In genomic region chr3:55780120-55781070, GRCm38 (mm10) we compare ENCODE assay signal across 8 mouse cellular contexts. TPM values are rescaled to one million over a fixed set of nuclear protein-coding genes. Genes with fewer than 3 reads are reported as not detected.
DNase-seq lines count a peak whose midpoint lies in the region; ATAC-seq and TF ChIP-seq lines count a peak whose summit lies in the region.

No protein-coding gene starts in this region.

- peak overlapping the region; percentile 21; the same call in 1 of the 2 replicates for H3K4me2 ChIP-seq in forebrain, postnatal 0 days (ENCODE audit: low read depth)
- H3K4me2 ChIP-seq in intestine, embryonic 15.5 days (replicated peaks) = peak overlapping the region; percentile 39

- H3K27ac ChIP-seq in forebrain, postnatal 0 days (ENCODE audit: low read depth, low read length) = no peak overlapping the region
- H3K27ac ChIP-seq in intestine, embryonic 15.5 days = 0 out of 2 replicates have a peak overlapping the region, but pooled peaks have one; percentile 1

- 0 out of 2 replicates have a peak, but pooled peaks have one; percentile 2 for TF ChIP-seq CTCF in forebrain, postnatal 0 days (IDR thresholded peaks at IDR 0.05; ENCODE audit: low read depth)

- no peak overlapping the region for H3K9ac ChIP-seq in forebrain, postnatal 0 days
- H3K9ac ChIP-seq in intestine, embryonic 15.5 days = no peak overlapping the region

- peak; percentile 46 for ATAC-seq in forebrain, postnatal 0 days
- peak; percentile 52; the same call in 1 of the 2 replicates for ATAC-seq in intestine, embryonic 15.5 days

- peak; percentile 82 for DNase-seq in left cerebral cortex, postnatal 4 days
- no peak for DNase-seq in left cerebral cortex, adult 8-10 months (ENCODE audit: low spot score in 2 of 2)
- peak; percentile 63 to 79 for DNase-seq in cerebellum, adult 18-20 months
- peak; percentile 63 for DNase-seq in forebrain, postnatal 0 days
- DNase-seq in retina, embryonic 14.5 days (ENCODE audit: low spot score) = peak; percentile 80
- no peak for DNase-seq in urinary bladder, postnatal 14 days (ENCODE audit: low spot score)
- no peak for DNase-seq in ovary, postnatal 10 days (ENCODE audit: low spot score)

- peaks cover 36% of the 10 kb centered on the region for H3K27me3 ChIP-seq in forebrain, postnatal 0 days (ENCODE audit: insufficient read depth, low read length)
- H3K27me3 ChIP-seq in intestine, embryonic 15.5 days (replicated peaks) = peaks cover 41% of the 10 kb centered on the region

- peaks cover 11% of the 10 kb centered on the region; the same call in 1 of the 2 replicates for H3K36me3 ChIP-seq in forebrain, postnatal 0 days (ENCODE audit: insufficient read depth)
- no peaks in the 10 kb centered on the region for H3K36me3 ChIP-seq in intestine, embryonic 15.5 days

- no peaks in the 10 kb centered on the region for H3K4me1 ChIP-seq in forebrain, postnatal 0 days (ENCODE audit: insufficient read depth)
- peaks cover 8% of the 10 kb centered on the region for H3K4me1 ChIP-seq in intestine, embryonic 15.5 days (replicated peaks)

- intact Hi-C loops in left cerebral cortex, postnatal 4 days (cut with DNase I) = no loop called here

- H3K9me3 ChIP-seq in forebrain, postnatal 0 days (ENCODE audit: low read length) = no peaks in the 10 kb centered on the region
- H3K9me3 ChIP-seq in intestine, embryonic 15.5 days = no peaks in the 10 kb centered on the region

- no peak overlapping the region for H3K4me3 ChIP-seq in forebrain, postnatal 0 days (ENCODE audit: low read depth, low read length)
- H3K4me3 ChIP-seq in intestine, embryonic 15.5 days (replicated peaks) = peak overlapping the region; percentile 7

- WGBS in forebrain, postnatal 0 days = 16% methylated on average over 53 of the region's 53 CpGs
- WGBS in intestine, embryonic 15.5 days = 13% methylated on average over 53 of the region's 53 CpGs

RNA-seq across cellular contexts. Expression of gene Mab21l1, which starts 1.9 kb away (rescaled TPM):
- 1 to 10 TPM; 1.3 to 4.3 TPM for total RNA-seq in left cerebral cortex, postnatal 4 days (2021)
- 1 to 10 TPM; 1.2 to 2.6 (median 2.0) TPM for total RNA-seq in left cerebral cortex, adult 8-10 months (2022)
- total RNA-seq in forebrain, postnatal 0 days (2014; rRNA removed) = 8.9 and 16.9 TPM in 2 replicates
- 10.0 and 13.5 TPM in 2 replicates for polyA plus RNA-seq in forebrain, postnatal 0 days (2015; fragmentation: Nextera tagmentation; extraction: Ambion mirVana)
- 10.7 and 13.0 TPM in 2 replicates for polyA plus RNA-seq in intestine, embryonic 15.5 days (2015; fragmentation: Nextera tagmentation; extraction: Ambion mirVana)

Comparison
In these comparisons a context has a peak if more than half of its experiments do, and no peak if none do; other contexts are left out.
1. DNase-seq: peak in left cerebral cortex, postnatal 4 days (single experiment), cerebellum, adult 18-20 months (2 of 2), forebrain, postnatal 0 days (single experiment) and retina, embryonic 14.5 days (single experiment); none in left cerebral cortex, adult 8-10 months (0 of 2), urinary bladder, postnatal 14 days (single experiment) and ovary, postnatal 10 days (single experiment).